Mouse (Mus musculus) neural tube, embryonic 11.5 days (tissue): ENCODE data around the gene Cdkn1a. TPM values are rescaled to one million over a fixed set of nuclear protein-coding genes. Genes with fewer than 3 reads are reported as not detected.
"Not testable (repeated sequence)": the region's sequence is repeated elsewhere in the genome, so short reads cannot be mapped to it uniquely, and the experiment has no call there.

Experiments
- ATAC-seq: fragments of 200-750 bp; cut with Nextera tagmentation; 2 replicates; pipeline ENCODE4 v1.8.0; 2017; ENCODE audit warnings: moderate number of reproducible peaks, mild to moderate bottlenecking, moderate TSS enrichment, moderate library complexity; ENCODE audit not compliant: insufficient read depth, low FRiP score, low TSS enrichment
- DNase-seq: peaks from one replicate; pipeline ENCODE4 v3.0.0-alpha.2; 2015; ENCODE audit warnings: low spot score
- H3K27ac ChIP-seq: fragments of 300-500 bp; sonication (generic); 2 replicates; pipeline ENCODE4 v1.5.1; 2014; ENCODE audit warnings: low read depth, mild to moderate bottlenecking, low read length
- H3K27me3 ChIP-seq: fragments of 300-500 bp; sonication (generic); 2 replicates; pipeline ENCODE4 v1.6.1; 2014; ENCODE audit warnings: mild to moderate bottlenecking, low read length, mixed read lengths; ENCODE audit not compliant: control insufficient read depth, insufficient read depth
- H3K36me3 ChIP-seq: fragments of 300-500 bp; sonication (generic); 2 replicates; pipeline ENCODE4 v1.6.1; 2014; ENCODE audit warnings: mild to moderate bottlenecking, low read length, moderate library complexity, mixed read lengths; ENCODE audit not compliant: control insufficient read depth, insufficient read depth
- H3K4me1 ChIP-seq: fragments of 300-500 bp; sonication (generic); 2 replicates; pipeline ENCODE4 v1.6.1; 2014; ENCODE audit warnings: low read length, mixed read lengths; ENCODE audit not compliant: control insufficient read depth, insufficient read depth
- H3K4me2 ChIP-seq: fragments of 300-500 bp; sonication (generic); 2 replicates; pipeline ENCODE4 v1.6.1; 2014; ENCODE audit warnings: low read depth, mild to moderate bottlenecking, moderate library complexity
- H3K4me3 ChIP-seq: fragments of 300-500 bp; sonication (generic); 2 replicates; pipeline ENCODE4 v1.5.1; 2014; ENCODE audit warnings: low read depth, low read length
- H3K9ac ChIP-seq: fragments of 300-500 bp; sonication (generic); 2 replicates; pipeline ENCODE4 v1.6.1; 2014; ENCODE audit warnings: mild to moderate bottlenecking, low read length
- H3K9me3 ChIP-seq: fragments of 300-500 bp; sonication (generic); 2 replicates; pipeline ENCODE4 v1.6.1; 2016; ENCODE audit warnings: low read length; ENCODE audit not compliant: control insufficient read depth
- WGBS: fragments of 180-500 bp; shearing (Covaris S2); extraction: QIAGEN DNeasy Blood & Tissue Kit; methylation state at CpG from one replicate; pipeline ENCODE4 v1.1.7; 2014; 5-methylcytosine and 5-hydroxymethylcytosine counted together
- polyA plus RNA-seq: library from polyadenylated mRNA; unstranded; fragments of >200 nt; fragmentation: Nextera tagmentation; extraction: Ambion mirVana; gene quantifications from 2 replicates; pipeline ENCODE4 v1.2.1, GENCODE M21; 2014

Cdkn1a gene
- polyA plus RNA-seq, 1 experiment from 2014 or later: 35.0 TPM

GRCm38 (mm10) chr17:29062119-29063035 is 28.4 kb upstream of the Cdkn1a start:
- Histone ChIP-seq H3K9me3 (no peaks in the 10 kb centered on the region), H3K4me2 (no peak overlapping the region), H3K27me3 (no peaks in the 10 kb centered on the region), H3K27ac (no peak overlapping the region; the same call in 1 of the 2 replicates), H3K36me3 (no peaks in the 10 kb centered on the region), H3K4me1 (0 out of 2 replicates have a peak, but pooled peaks cover 5% of the 10 kb centered on the region), H3K9ac (no peak overlapping the region), H3K4me3 (no peak overlapping the region)
- WGBS: 62% methylated on average over 13 of the region's 13 CpGs
- no peak for ATAC-seq
- peak; percentile 59 for DNase-seq

GRCm38 (mm10) chr17:29063121-29063987 is 27.4 kb upstream of the Cdkn1a start:
- H3K9ac ChIP-seq: no peak overlapping the region
- no peaks in the 10 kb centered on the region for H3K9me3 ChIP-seq
- ATAC-seq (no peak), DNase-seq (no peak)
- H3K36me3 ChIP-seq: no peaks in the 10 kb centered on the region
- 54% methylated on average over 8 of the region's 8 CpGs for WGBS
- H3K27me3 ChIP-seq: no peaks in the 10 kb centered on the region
- H3K4me1 ChIP-seq: 0 out of 2 replicates have a peak, but pooled peaks cover 5% of the 10 kb centered on the region
- no peak overlapping the region for H3K27ac ChIP-seq
- H3K4me2 ChIP-seq: no peak overlapping the region
- H3K4me3 ChIP-seq: no peak overlapping the region

- ATAC-seq: no peak
- WGBS: 69% methylated on average over 2 of the region's 2 CpGs
- no peaks in the 10 kb centered on the region for H3K36me3 ChIP-seq
- no peak overlapping the region for H3K27ac ChIP-seq
- H3K4me3 ChIP-seq: no peak overlapping the region
- H3K4me1 ChIP-seq: 0 out of 2 replicates have a peak, but pooled peaks cover 5% of the 10 kb centered on the region
- DNase-seq: no peak
- no peaks in the 10 kb centered on the region for H3K27me3 ChIP-seq
- no peak overlapping the region for H3K9ac ChIP-seq
- no peak overlapping the region for H3K4me2 ChIP-seq
- no peaks in the 10 kb centered on the region for H3K9me3 ChIP-seq
Observed at GRCm38 (mm10) chr17:29063988-29064285, 26.8 kb upstream of the Cdkn1a start.

GRCm38 (mm10) chr17:29065245-29065940 is 25.4 kb upstream of the Cdkn1a start:
- no peak overlapping the region for H3K9ac ChIP-seq
- ATAC-seq: no peak
- H3K27me3 ChIP-seq: no peaks in the 10 kb centered on the region
- no peak overlapping the region for H3K4me3 ChIP-seq
- 0 out of 2 replicates have a peak, but pooled peaks cover 5% of the 10 kb centered on the region for H3K4me1 ChIP-seq
- no peak overlapping the region for H3K27ac ChIP-seq
- no peak for DNase-seq
- H3K36me3 ChIP-seq: no peaks in the 10 kb centered on the region
- WGBS: 84% methylated on average over 21 of the region's 21 CpGs
- H3K9me3 ChIP-seq: no peaks in the 10 kb centered on the region
- no peak overlapping the region for H3K4me2 ChIP-seq

GRCm38 (mm10) chr17:29065971-29066370 is 24.8 kb upstream of the Cdkn1a start:
- H3K36me3 ChIP-seq: no peaks in the 10 kb centered on the region
- no peaks in the 10 kb centered on the region for H3K9me3 ChIP-seq
- H3K4me3 ChIP-seq: no peak overlapping the region
- 92% methylated on average over 3 of the region's 3 CpGs for WGBS
- H3K27ac ChIP-seq: no peak overlapping the region
- H3K9ac ChIP-seq: no peak overlapping the region
- H3K4me1 ChIP-seq: 0 out of 2 replicates have a peak, but pooled peaks cover 5% of the 10 kb centered on the region
- no peak overlapping the region for H3K4me2 ChIP-seq
- H3K27me3 ChIP-seq: no peaks in the 10 kb centered on the region
- DNase-seq: no peak
- no peak for ATAC-seq

- H3K9ac ChIP-seq, H3K4me2 ChIP-seq, H3K4me1 ChIP-seq, ATAC-seq, DNase-seq, H3K36me3 ChIP-seq, H3K9me3 ChIP-seq, H3K4me3 ChIP-seq, H3K27me3 ChIP-seq, H3K27ac ChIP-seq: not testable (repeated sequence)
- WGBS: 88% methylated on average over 3 of the region's 3 CpGs
Observed at GRCm38 (mm10) chr17:29067416-29067815, 23.4 kb upstream of the Cdkn1a start.

- Histone ChIP-seq H3K4me3 (no peak overlapping the region), H3K9ac (no peak overlapping the region), H3K4me1 (0 out of 2 replicates have a peak, but pooled peaks cover 6% of the 10 kb centered on the region), H3K9me3 (no peaks in the 10 kb centered on the region), H3K4me2 (no peak overlapping the region), H3K27me3 (no peaks in the 10 kb centered on the region), H3K27ac (no peak overlapping the region), H3K36me3 (no peaks in the 10 kb centered on the region)
- 50% methylated on average over 5 of the region's 5 CpGs for WGBS
- no peak for DNase-seq
- ATAC-seq: no peak
Observed at GRCm38 (mm10) chr17:29067847-29068246, 22.9 kb upstream of the Cdkn1a start.

- H3K4me3 ChIP-seq: no peak overlapping the region
- 72% methylated on average over 10 of the region's 10 CpGs for WGBS
- no peaks in the 10 kb centered on the region for H3K36me3 ChIP-seq
- no peak overlapping the region for H3K4me2 ChIP-seq
- 0 out of 2 replicates have a peak, but pooled peaks cover 4% of the 10 kb centered on the region for H3K4me1 ChIP-seq
- DNase-seq (no peak), ATAC-seq (no peak)
- no peaks in the 10 kb centered on the region for H3K27me3 ChIP-seq
- no peaks in the 10 kb centered on the region for H3K9me3 ChIP-seq
- no peak overlapping the region for H3K9ac ChIP-seq
- H3K27ac ChIP-seq: no peak overlapping the region
Observed at GRCm38 (mm10) chr17:29069063-29069462, 21.7 kb upstream of the Cdkn1a start.
